ENCODE assay signal across 8 mouse cellular contexts in the genomic region with DNA sequence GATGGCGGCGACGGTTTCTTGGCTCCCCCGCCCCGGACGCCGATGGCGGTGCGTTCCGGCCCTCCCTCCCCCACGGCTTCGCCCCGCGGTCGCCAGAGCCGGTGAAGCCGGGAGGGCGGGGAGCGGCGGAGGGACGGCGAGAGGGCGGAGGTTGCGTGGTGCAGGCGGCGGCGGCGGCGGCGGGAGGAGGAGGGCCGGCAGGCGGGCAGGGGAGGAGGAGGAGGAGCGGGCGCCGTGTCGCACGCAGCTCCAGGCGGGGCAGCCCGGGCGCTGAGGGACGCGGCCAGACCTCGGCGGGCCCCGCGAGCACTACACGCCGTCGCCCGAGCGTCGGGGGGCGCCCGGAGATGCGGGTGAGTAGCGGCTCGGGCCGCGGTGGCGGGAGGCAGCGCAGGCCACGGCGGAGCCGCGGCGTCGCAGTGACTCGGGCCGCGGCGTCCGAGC. TPM values are rescaled to one million over a fixed set of nuclear protein-coding genes. Genes with fewer than 3 reads are reported as not detected.
DNase-seq lines count a peak whose midpoint lies in the region; ATAC-seq lines count a peak whose summit lies in the region.

No protein-coding gene starts in this region.

- H3K4me1 ChIP-seq in erythroblast, embryonic 14.5 days (ENCODE audit: control insufficient read depth) = peaks cover 42% of the 10 kb centered on the region
- H3K4me1 ChIP-seq in heart, embryonic 14.5 days (ENCODE audit: control insufficient read depth in 2 of 2, insufficient read depth in 2 of 2, low read length in 2 of 2) = peaks cover 0 to 24% of the 10 kb centered on the region in 2 experiments; a peak in 2 of 4 replicates
- peaks cover 44% of the 10 kb centered on the region for H3K4me1 ChIP-seq in liver, embryonic 13.5 days (replicated peaks)
- H3K4me1 ChIP-seq in stomach, embryonic 15.5 days = 0 out of 2 replicates have a peak, but pooled peaks cover 7% of the 10 kb centered on the region

- 0% methylated on average over 42 of the region's 72 CpGs for WGBS in heart, embryonic 14.5 days
- WGBS in liver, embryonic 13.5 days (ENCODE audit: insufficient replicate concordance) = 0% methylated on average over 54 of the region's 72 CpGs
- WGBS in stomach, embryonic 15.5 days = under 1% methylated on average over 38 of the region's 72 CpGs

- H3K36me3 ChIP-seq in erythroblast, embryonic 14.5 days (ENCODE audit: control insufficient read depth) = peaks cover 2% of the 10 kb centered on the region
- H3K36me3 ChIP-seq in heart, embryonic 14.5 days (ENCODE audit: control insufficient read depth, insufficient read depth, low read length) = no peaks in the 10 kb centered on the region
- no peaks in the 10 kb centered on the region for H3K36me3 ChIP-seq in liver, embryonic 13.5 days
- H3K36me3 ChIP-seq in stomach, embryonic 15.5 days = no peaks in the 10 kb centered on the region

- peak overlapping the region; percentile 81 to 97 for H3K27ac ChIP-seq in heart, embryonic 14.5 days (replicated peaks in 1 of 2; ENCODE audit: control insufficient read depth in 1 of 2, insufficient read depth in 1 of 2, low read depth in 2 of 2, low read length in 2 of 2)
- peak overlapping the region; percentile 95 for H3K27ac ChIP-seq in liver, embryonic 13.5 days
- H3K27ac ChIP-seq in stomach, embryonic 15.5 days = peak overlapping the region; percentile 97

- H3K4me3 ChIP-seq in erythroblast, embryonic 14.5 days (replicated peaks) = peak overlapping the region; percentile 98
- H3K4me3 ChIP-seq in heart, embryonic 14.5 days (ENCODE audit: control insufficient read depth in 1 of 2, insufficient read depth in 1 of 2, low read depth in 1 of 2, low read length in 2 of 2) = peak overlapping the region; percentile 73 to 83
- peak overlapping the region; percentile 98 for H3K4me3 ChIP-seq in liver, embryonic 13.5 days (replicated peaks)
- H3K4me3 ChIP-seq in stomach, embryonic 15.5 days (replicated peaks) = peak overlapping the region; percentile 96

- ATAC-seq in heart, embryonic 14.5 days (ENCODE audit: insufficient number of reproducible peaks, insufficient read depth, low FRiP score, low read depth) = peak; percentile 83
- peak; percentile 89 for ATAC-seq in liver, embryonic 13.5 days (ENCODE audit: low read depth)
- ATAC-seq in stomach, embryonic 15.5 days (ENCODE audit: insufficient read depth, low FRiP score, low read depth) = peak; percentile 91

- peak overlapping the region; percentile 77 for H3K4me2 ChIP-seq in heart, embryonic 14.5 days (ENCODE audit: low read length)
- peak overlapping the region; percentile 86 for H3K4me2 ChIP-seq in liver, embryonic 13.5 days
- peak overlapping the region; percentile 87 for H3K4me2 ChIP-seq in stomach, embryonic 15.5 days

- H3K9me3 ChIP-seq in erythroblast, embryonic 14.5 days (ENCODE audit: control insufficient read depth, low read length) = no peaks in the 10 kb centered on the region
- no peaks in the 10 kb centered on the region for H3K9me3 ChIP-seq in heart, embryonic 14.5 days (ENCODE audit: control insufficient read depth, low read length)
- H3K9me3 ChIP-seq in liver, embryonic 13.5 days (replicated peaks) = no peaks in the 10 kb centered on the region
- no peaks in the 10 kb centered on the region for H3K9me3 ChIP-seq in stomach, embryonic 15.5 days

- H3K9ac ChIP-seq in heart, embryonic 14.5 days (ENCODE audit: low read length) = peak overlapping the region; percentile 99
- peak overlapping the region; percentile 99 for H3K9ac ChIP-seq in liver, embryonic 13.5 days
- H3K9ac ChIP-seq in stomach, embryonic 15.5 days = peak overlapping the region; percentile 97

- peak; percentile 82 for DNase-seq in CD4-positive, CD25-positive, alpha-beta regulatory T cell, adult 2 months (ENCODE audit: low read depth, low spot score)
- DNase-seq in brain, adult 2 months (ENCODE audit: low read depth, low spot score) = peak; percentile 88
- DNase-seq in kidney, postnatal 14 days = peak; percentile 90
- DNase-seq in liver, embryonic 13.5 days = peak; percentile 82
- DNase-seq in natural killer cell, adult 2 months (ENCODE audit: low spot score in 2 of 2) = peak; percentile 54 to 65

- no peaks in the 10 kb centered on the region for H3K27me3 ChIP-seq in erythroblast, embryonic 14.5 days (ENCODE audit: control insufficient read depth)
- no peaks in the 10 kb centered on the region for H3K27me3 ChIP-seq in heart, embryonic 14.5 days (ENCODE audit: control insufficient read depth, insufficient read depth, low read length)
- H3K27me3 ChIP-seq in liver, embryonic 13.5 days = no peaks in the 10 kb centered on the region
- H3K27me3 ChIP-seq in stomach, embryonic 15.5 days (replicated peaks) = no peaks in the 10 kb centered on the region

RNA-seq across cellular contexts. Expression of a gene that starts 1.0 kb away (rescaled TPM):
- polyA plus RNA-seq in erythroblast, embryonic 14.5 days (2012) = 0.96 and 1.1 TPM in 2 replicates
- 95.9 and 104 TPM in 2 replicates for polyA plus RNA-seq in heart, embryonic 14.5 days (2014; fragmentation: Nextera tagmentation; extraction: Ambion mirVana)
- 75.4 and 87.7 TPM in 2 replicates for polyA plus RNA-seq in liver, embryonic 13.5 days (2015; fragmentation: Nextera tagmentation; extraction: Ambion mirVana)
- 116 and 117 TPM in 2 replicates for polyA plus RNA-seq in stomach, embryonic 15.5 days (2015; fragmentation: Nextera tagmentation; extraction: Ambion mirVana)

Comparison
In these comparisons a context has a peak if more than half of its experiments do, and no peak if none do; other contexts are left out.
1. Peak in every context shown above with its lines: DNase-seq, ATAC-seq, H3K4me3 ChIP-seq and H3K27ac ChIP-seq.
2. RNA of a gene that starts 1.0 kb away (polyA plus RNA-seq): 116 to 117 TPM in stomach, embryonic 15.5 days, 95.9 to 104 TPM in heart, embryonic 14.5 days and 75.4 to 87.7 TPM in liver, embryonic 13.5 days; 0.96 to 1.1 TPM in erythroblast, embryonic 14.5 days; every median in the first group is over 10 times any median in the second.